Mouse (Mus musculus) ES-Bruce4 (cell line): ENCODE measurements around the gene Tob2. TPM values are rescaled to one million over a fixed set of nuclear protein-coding genes. Genes with fewer than 3 reads are reported as not detected.

Source experiments
- H3K27ac ChIP-seq: 2 replicates; pipeline ENCODE4 v1.5.1; 2012; ENCODE audit warnings: low read length, inconsistent platforms; ENCODE audit not compliant: insufficient read depth
- H3K27me3 ChIP-seq: 2 replicates; pipeline ENCODE4 v1.6.1; 2012; ENCODE audit warnings: mild to moderate bottlenecking, low read length, inconsistent platforms; ENCODE audit not compliant: control insufficient read depth, poor library complexity, insufficient read depth, severe bottlenecking
- H3K36me3 ChIP-seq: 2 replicates; pipeline ENCODE4 v1.6.1; 2012; ENCODE audit warnings: inconsistent platforms, mild to moderate bottlenecking, low read length, moderate library complexity; ENCODE audit not compliant: control insufficient read depth, poor library complexity, insufficient read depth, severe bottlenecking
- H3K4me1 ChIP-seq: one replicate; pipeline ENCODE4 v1.8.1; 2011; ENCODE audit warnings: low read length; ENCODE audit not compliant: control insufficient read depth, insufficient read depth
- H3K4me3 ChIP-seq: 2 replicates; pipeline ENCODE4 v1.5.1; 2011; ENCODE audit warnings: low read depth, mild to moderate bottlenecking, low read length
- H3K9ac ChIP-seq: 2 replicates; pipeline ENCODE4 v1.6.1; 2012; ENCODE audit warnings: low read depth, mild to moderate bottlenecking, inconsistent platforms; ENCODE audit not compliant: poor library complexity, severe bottlenecking
- H3K9me3 ChIP-seq: replicated peaks from 2 replicates; pipeline ENCODE4 v1.6.1; 2012; ENCODE audit warnings: mild to moderate bottlenecking, low read length, inconsistent platforms; ENCODE audit not compliant: control insufficient read depth, poor library complexity, insufficient read depth, severe bottlenecking
- CTCF ChIP-seq: IDR thresholded peaks from one replicate; pipeline ENCODE4 v1.8.1; 2011; ENCODE audit warnings: low read depth, low read length
- EP300 ChIP-seq: IDR thresholded peaks from 2 replicates; pipeline ENCODE4 v1.6.1; 2011; ENCODE audit warnings: low read depth, low read length; ENCODE audit not compliant: insufficient read depth
- POLR2A ChIP-seq: IDR thresholded peaks from one replicate; pipeline ENCODE4 v1.8.1; 2011; ENCODE audit warnings: low read length; ENCODE audit not compliant: insufficient read depth
- polyA plus RNA-seq: library from polyadenylated mRNA; stranded (reverse); fragments of >200 nt; gene quantifications from 2 replicates; pipeline ENCODE4 v1.2.4, GENCODE M21; 2011; ENCODE audit warnings: low read depth; ENCODE audit not compliant: missing spikeins, insufficient read depth, insufficient read length

Gene Tob2
- polyA plus RNA-seq, 1 experiment = 10.7 TPM

DNA sequence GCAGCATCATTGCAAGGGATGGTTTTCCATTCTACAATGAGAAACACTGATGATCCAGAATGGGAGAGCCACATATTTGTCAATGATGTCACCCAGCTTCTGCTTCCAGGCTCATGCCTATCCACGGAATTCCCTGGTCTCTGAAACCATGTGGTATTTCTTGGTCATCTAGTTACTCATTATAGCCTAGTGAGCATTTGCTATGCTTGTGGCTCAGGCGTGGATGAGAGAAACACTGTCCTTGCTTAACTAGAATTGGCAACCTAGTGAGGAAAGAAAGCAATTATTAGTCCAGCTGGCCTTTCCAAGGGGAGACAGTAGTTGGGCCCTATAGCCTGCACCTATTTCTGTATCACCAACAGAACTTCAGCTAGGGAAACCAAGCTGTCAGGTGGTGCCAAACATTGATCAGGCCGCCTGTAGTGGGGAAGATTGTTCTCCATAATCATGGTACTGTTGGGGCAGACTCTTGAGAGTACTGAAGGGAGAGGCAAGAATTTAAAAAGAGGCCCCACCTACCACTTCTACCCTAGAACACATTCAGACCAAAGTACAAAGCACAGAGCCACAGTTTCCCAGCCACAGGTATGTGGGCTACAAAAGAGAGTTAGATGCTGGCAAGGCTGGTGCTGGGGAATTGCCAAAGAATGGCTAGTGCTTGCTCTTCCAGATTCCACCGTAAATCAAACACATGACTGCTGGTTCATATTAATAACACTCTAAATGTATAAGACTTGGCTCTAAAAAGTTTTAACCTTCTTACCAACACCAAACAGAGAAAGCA lies 51.8 kb downstream of the Tob2 start:
- H3K27me3 ChIP-seq = no peaks in the 10 kb centered on the region
- H3K9ac ChIP-seq = no peak overlapping the region
- H3K9me3 ChIP-seq = no peaks in the 10 kb centered on the region
- TF ChIP-seq CTCF (no peak), EP300 (no peak), POLR2A (no peak)
- H3K4me1 ChIP-seq = no peaks in the 10 kb centered on the region
- H3K27ac ChIP-seq = no peak overlapping the region
- no peak overlapping the region for H3K4me3 ChIP-seq
- H3K36me3 ChIP-seq = no peaks in the 10 kb centered on the region

DNA sequence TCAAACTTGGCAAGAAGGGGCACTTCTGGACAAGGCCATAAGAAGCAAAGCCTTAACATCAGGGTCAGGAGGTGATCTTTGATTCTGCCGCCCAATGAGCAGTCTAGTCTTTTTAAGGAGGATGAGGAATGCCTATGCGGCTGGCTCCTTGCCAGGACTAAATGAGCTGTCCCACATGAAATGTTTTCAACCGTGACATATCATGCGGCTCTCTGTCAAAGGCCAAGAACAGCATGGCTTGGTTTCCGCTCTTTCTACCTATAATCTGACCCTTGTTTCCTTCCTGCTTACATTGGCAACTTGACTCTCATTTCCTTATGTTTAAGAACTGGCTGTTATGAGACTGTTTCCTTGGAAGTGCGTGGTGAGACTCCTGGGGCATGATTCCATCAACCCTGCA lies 53.0 kb downstream of the Tob2 start:
- no peak for TF ChIP-seq CTCF
- no peak for TF ChIP-seq POLR2A
- no peak for TF ChIP-seq EP300
- Histone ChIP-seq H3K36me3 (no peaks in the 10 kb centered on the region), H3K9ac (no peak overlapping the region), H3K27ac (no peak overlapping the region), H3K27me3 (no peaks in the 10 kb centered on the region), H3K4me1 (no peaks in the 10 kb centered on the region), H3K9me3 (no peaks in the 10 kb centered on the region), H3K4me3 (no peak overlapping the region)

DNA sequence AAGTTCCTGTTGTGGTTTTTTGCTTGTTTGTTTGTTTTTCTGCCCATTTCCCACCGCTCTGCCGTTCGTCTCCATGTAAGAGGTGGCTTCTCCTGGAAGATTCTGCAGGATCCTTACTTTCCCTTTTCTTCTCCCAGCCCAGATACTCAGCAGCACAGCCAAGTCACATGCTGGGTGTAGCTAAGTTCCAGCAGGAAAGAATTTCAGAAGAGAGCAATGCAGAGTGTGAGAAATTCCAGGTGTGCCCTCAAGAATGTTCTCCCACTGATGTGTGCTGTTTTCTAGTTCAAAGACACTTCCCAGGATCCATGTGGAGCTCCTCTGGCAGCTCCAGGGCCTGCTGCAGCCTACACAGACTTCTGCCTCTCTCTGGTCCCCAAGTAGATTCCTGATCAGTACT lies 53.7 kb downstream of the Tob2 start:
- TF ChIP-seq POLR2A = no peak
- no peak for TF ChIP-seq EP300
- no peak for TF ChIP-seq CTCF
- no peaks in the 10 kb centered on the region for H3K27me3 ChIP-seq
- no peaks in the 10 kb centered on the region for H3K9me3 ChIP-seq
- no peak overlapping the region for H3K27ac ChIP-seq
- no peaks in the 10 kb centered on the region for H3K36me3 ChIP-seq
- no peak overlapping the region for H3K4me3 ChIP-seq
- H3K4me1 ChIP-seq = no peaks in the 10 kb centered on the region
- H3K9ac ChIP-seq = no peak overlapping the region

DNA sequence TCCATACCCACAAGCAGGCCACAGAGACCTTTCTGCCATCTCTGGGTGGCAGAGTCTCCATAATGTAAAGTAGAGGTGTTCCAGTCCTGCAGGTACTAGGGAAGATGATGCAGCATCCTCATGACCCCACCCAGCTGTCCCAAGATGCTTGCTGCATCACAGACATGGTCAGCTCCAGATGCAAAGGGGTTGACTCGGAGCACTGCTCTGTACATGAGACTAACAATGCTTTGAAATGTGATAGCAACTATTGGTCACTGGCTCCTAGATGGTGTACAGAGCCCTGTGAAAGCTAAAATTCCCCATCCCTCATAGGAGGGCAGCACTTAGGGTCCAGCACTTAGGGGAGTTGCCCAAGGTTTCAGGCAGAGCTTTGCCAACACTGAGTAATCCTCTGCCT lies 54.4 kb downstream of the Tob2 start:
- no peaks in the 10 kb centered on the region for H3K27me3 ChIP-seq
- H3K4me3 ChIP-seq = no peak overlapping the region
- no peaks in the 10 kb centered on the region for H3K9me3 ChIP-seq
- H3K9ac ChIP-seq = no peak overlapping the region
- H3K36me3 ChIP-seq = no peaks in the 10 kb centered on the region
- no peaks in the 10 kb centered on the region for H3K4me1 ChIP-seq
- TF ChIP-seq EP300 (no peak), CTCF (no peak), POLR2A (no peak)
- H3K27ac ChIP-seq = no peak overlapping the region

DNA sequence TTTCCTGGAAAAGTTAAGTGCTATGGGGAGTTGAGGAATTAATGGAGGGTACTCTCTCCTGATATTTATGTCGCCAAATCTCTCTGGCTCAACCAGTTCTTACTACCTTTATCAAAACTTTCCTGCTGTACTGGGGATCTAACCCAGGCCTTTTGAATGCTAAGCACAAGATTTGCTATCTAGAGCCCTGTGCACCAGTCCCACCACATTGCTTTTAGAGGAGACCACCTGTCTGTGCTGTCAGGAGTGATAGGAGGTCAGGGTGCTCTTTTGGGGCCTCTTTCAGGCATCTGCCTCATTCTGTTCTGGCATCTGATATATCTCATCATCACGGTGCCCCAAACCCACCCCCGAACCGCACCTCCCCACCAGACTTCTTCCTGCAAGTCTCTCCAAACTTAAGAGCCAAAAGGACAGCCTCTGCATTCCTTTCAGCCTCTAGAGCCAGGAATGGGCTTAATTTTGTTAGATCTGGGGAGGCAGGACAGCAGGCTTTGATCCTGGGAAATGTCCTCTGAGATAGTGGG lies 55.1 kb downstream of the Tob2 start:
- Histone ChIP-seq H3K27ac (no peak overlapping the region), H3K4me1 (no peaks in the 10 kb centered on the region), H3K27me3 (no peaks in the 10 kb centered on the region), H3K9ac (no peak overlapping the region), H3K4me3 (no peak overlapping the region), H3K9me3 (no peaks in the 10 kb centered on the region), H3K36me3 (no peaks in the 10 kb centered on the region)
- TF ChIP-seq CTCF (no peak), EP300 (no peak), POLR2A (no peak)

DNA sequence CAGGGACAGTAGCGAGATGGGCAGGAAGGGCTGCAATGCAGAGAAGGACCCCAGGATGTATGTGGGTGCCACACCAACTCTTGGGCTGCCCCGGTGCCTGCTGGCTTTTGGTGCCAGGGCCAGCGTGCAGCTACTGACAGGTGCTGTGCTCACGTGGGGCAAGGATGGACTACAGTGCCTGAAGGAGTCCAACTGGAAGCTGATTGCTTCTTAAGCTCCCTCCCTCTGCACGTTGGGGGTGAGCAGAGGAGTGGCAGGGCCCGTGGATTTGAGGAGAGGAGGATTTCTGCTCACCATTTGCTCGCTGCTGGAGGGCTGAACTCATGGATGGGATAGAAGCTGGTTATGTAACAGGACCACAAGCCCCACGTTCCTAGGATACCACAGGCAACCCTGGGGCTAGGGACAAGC lies 55.6 kb downstream of the Tob2 start:
- no peak overlapping the region for H3K27ac ChIP-seq
- peak overlapping the region; percentile 7; the same call in 1 of the 2 replicates for H3K4me3 ChIP-seq
- no peaks in the 10 kb centered on the region for H3K9me3 ChIP-seq

More for the DNA sequence above, 55.6 kb downstream of the Tob2 start:
- Histone ChIP-seq H3K27me3 (no peaks in the 10 kb centered on the region), H3K9ac (no peak overlapping the region), H3K4me1 (no peaks in the 10 kb centered on the region), H3K36me3 (no peaks in the 10 kb centered on the region)
- TF ChIP-seq POLR2A (no peak), EP300 (no peak), CTCF (no peak)
